Mouse (Mus musculus) ES-E14 (cell line): Measurements from ENCODE around the gene Col8a1. TPM values are rescaled to one million over a fixed set of nuclear protein-coding genes. Genes with fewer than 3 reads are reported as not detected.

ENCODE experiments used
- DNase-seq: peaks from one replicate; pipeline ENCODE4 v3.0.0-alpha.2; 2013; ENCODE audit warnings: low read depth, low spot score
- H3K27ac ChIP-seq: 2 replicates; pipeline ENCODE4 v1.5.1; 2012; ENCODE audit warnings: low read depth, mild to moderate bottlenecking, low read length, moderate library complexity, mixed read lengths; ENCODE audit not compliant: poor library complexity, insufficient read depth, severe bottlenecking
- H3K36me3 ChIP-seq: 2 replicates; pipeline ENCODE4 v1.6.1; 2012; ENCODE audit warnings: mild to moderate bottlenecking, low read length, moderate library complexity, mixed read lengths; ENCODE audit not compliant: control insufficient read depth, poor library complexity, insufficient read depth, severe bottlenecking
- H3K4me1 ChIP-seq, 2 experiments: fragments of 150-350 bp in 1 of 2; sonication (generic) in 1 of 2; 2 replicates each; pipeline ENCODE4 v1.6.1; 2012; ENCODE audit warnings: low read length in 2 of 2, mild to moderate bottlenecking in 1 of 2, mixed read lengths in 1 of 2; ENCODE audit not compliant: control insufficient read depth in 2 of 2, insufficient read depth in 2 of 2, poor library complexity in 1 of 2
- H3K4me3 ChIP-seq, 2 experiments: fragments of 150-350 bp in 1 of 2; sonication (generic) in 1 of 2; 2 replicates each; pipeline ENCODE4 v1.5.1; 2012; ENCODE audit warnings: low read length in 2 of 2, low read depth in 1 of 2, mild to moderate bottlenecking in 1 of 2, mixed read lengths in 1 of 2; ENCODE audit not compliant: insufficient read depth in 1 of 2, poor library complexity in 1 of 2, severe bottlenecking in 1 of 2
- H3K9ac ChIP-seq: 2 replicates; pipeline ENCODE4 v1.6.1; 2012; ENCODE audit warnings: low read depth, mild to moderate bottlenecking, low read length, mixed read lengths; ENCODE audit not compliant: poor library complexity, insufficient read depth, severe bottlenecking
- H3K9me3 ChIP-seq: fragments of 150-350 bp; sonication (generic); 2 replicates; pipeline ENCODE4 v1.6.1; 2012; ENCODE audit warnings: low read depth, mild to moderate bottlenecking, low read length; ENCODE audit not compliant: control insufficient read depth, insufficient read depth
- CHD2 ChIP-seq: IDR thresholded peaks from 2 replicates; pipeline ENCODE4 v1.6.1; 2014; ENCODE audit warnings: mild to moderate bottlenecking, low read depth, low read length, inconsistent platforms
- HCFC1 ChIP-seq: IDR thresholded peaks from 2 replicates; pipeline ENCODE4 v1.6.1; 2012; ENCODE audit warnings: low read length, inconsistent platforms, borderline replicate concordance; ENCODE audit not compliant: insufficient read depth
- MAFK ChIP-seq: IDR thresholded peaks from 2 replicates; pipeline ENCODE4 v1.6.1; 2014; ENCODE audit warnings: mild to moderate bottlenecking, low read depth, low read length, inconsistent platforms; ENCODE audit not compliant: insufficient read depth
- ZC3H11A ChIP-seq: IDR thresholded peaks from 2 replicates; pipeline ENCODE4 v1.6.1; 2012; ENCODE audit warnings: low read depth, mild to moderate bottlenecking, inconsistent platforms, low read length, borderline replicate concordance
- ZNF384 ChIP-seq: IDR thresholded peaks from 2 replicates; pipeline ENCODE4 v1.6.1; 2012; ENCODE audit warnings: low read depth, low read length, inconsistent platforms
- in situ Hi-C, 2 experiments: fragments of 600-800 bp; cut with MboI; formaldehyde crosslinking; loops; one replicate each; pipeline ENCODE4 v1.15.1; 2025; ENCODE audit warnings: low sequenced_read_pairs in 2 of 2, inconsistent platforms in 1 of 2; ENCODE audit not compliant: unreplicated experiment in 2 of 2
- total RNA-seq: library from RNA; depleted of rRNA; stranded (reverse); fragments of 300-350 nt; gene quantifications from 2 replicates; pipeline ENCODE4 v1.2.3, GENCODE M21; 2012

Col8a1 gene
- total RNA-seq, 1 experiment: 9.2 TPM

DNA sequence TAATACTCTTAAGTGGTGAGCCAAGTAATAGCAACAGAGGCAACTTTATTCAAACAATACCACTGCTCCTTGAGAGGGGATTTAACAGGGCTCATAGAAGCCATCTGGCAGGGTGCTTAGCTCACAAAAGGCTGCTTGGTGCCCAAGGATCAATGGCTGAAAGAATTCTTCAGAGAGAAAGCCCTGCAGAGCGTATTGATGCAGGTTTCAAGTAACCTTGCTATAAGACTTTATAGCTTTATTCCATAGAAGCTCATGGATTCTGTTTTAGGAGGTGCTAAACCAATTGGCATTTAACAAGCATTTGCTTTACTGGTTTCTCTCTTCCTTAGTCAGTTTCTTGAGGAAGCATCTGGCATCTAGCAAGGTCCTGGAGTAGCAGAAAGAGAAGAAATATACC is 59.8 kb downstream of the Col8a1 start:
- Histone ChIP-seq H3K4me3 (no peak overlapping the region), H3K9me3 (no peaks in the 10 kb centered on the region), H3K27ac (no peak overlapping the region), H3K9ac (no peak overlapping the region), H3K4me1 (no peaks in the 10 kb centered on the region), H3K36me3 (no peaks in the 10 kb centered on the region)
- TF ChIP-seq MAFK (no peak), CHD2 (no peak), HCFC1 (no peak), ZNF384 (no peak), ZC3H11A (no peak)
- no peak for DNase-seq
- in situ Hi-C loops: no loop called here

DNA sequence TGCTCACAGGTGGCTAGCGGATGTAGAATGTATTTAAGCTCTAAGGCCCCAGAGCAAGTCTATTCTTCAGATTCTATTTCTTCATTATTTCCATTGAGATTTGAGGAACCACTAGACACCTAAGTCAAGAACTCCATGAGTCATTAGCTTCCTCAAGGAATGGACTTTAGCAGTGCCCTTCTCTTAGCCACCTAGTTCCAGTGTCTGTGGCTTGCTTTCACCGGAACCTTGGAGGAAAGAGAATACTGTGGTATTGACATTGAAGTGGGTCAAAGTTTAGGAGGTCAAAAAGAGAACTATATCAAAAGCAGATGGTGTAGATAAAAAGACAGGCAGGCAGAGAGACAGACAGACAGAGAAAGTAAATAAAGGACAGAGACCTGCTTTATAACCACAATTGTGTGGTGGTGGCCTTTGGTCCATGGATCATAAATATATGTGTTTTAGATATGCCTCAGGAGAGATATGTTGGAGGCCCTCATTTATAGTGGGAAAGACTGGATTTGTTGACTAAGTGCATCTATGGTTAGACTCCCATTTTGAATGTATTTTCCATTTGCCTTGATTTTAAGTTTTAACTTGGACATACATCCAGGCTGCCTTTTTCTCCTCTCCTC is 60.5 kb downstream of the Col8a1 start:
- no peaks in the 10 kb centered on the region for H3K4me1 ChIP-seq
- no peak overlapping the region for H3K27ac ChIP-seq
- no peaks in the 10 kb centered on the region for H3K36me3 ChIP-seq
- in situ Hi-C loops: no loop called here
- no peak for DNase-seq
- H3K9ac ChIP-seq: no peak overlapping the region
- no peaks in the 10 kb centered on the region for H3K9me3 ChIP-seq
- TF ChIP-seq ZC3H11A (no peak), ZNF384 (no peak), HCFC1 (no peak), MAFK (no peak)
- no peak overlapping the region for H3K4me3 ChIP-seq

DNA sequence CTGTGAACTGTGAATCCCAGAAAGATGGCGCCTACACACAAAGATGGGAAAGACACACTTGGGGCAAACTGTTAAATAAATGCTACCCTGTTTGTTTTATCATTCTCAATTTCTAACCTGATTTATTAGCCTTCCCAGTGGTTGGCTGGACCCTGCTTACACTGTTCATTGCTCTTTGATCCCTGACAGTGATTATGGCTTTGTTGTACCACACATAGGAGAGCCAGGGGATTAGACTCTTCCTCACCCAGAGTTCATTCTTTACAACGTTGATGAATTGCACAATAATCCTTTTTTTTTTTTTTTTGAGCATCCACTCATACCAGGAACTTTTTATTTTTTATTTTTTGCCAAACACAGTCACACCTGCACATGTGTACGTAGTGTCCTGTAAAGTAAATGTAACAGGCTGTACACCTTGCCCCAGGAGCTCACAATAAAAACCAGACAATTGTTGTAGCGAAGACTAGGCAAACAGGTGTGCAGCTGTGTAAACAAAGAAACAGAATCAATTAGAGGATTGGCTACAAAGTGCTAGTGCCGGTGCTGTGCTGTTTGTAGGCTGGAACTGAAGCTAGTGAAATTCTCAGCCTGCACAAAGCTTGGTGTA is 68.6 kb downstream of the Col8a1 start:
- in situ Hi-C loops: no loop called here
- TF ChIP-seq MAFK: no peak
- no peak for TF ChIP-seq CHD2
- no peak for TF ChIP-seq ZC3H11A
- no peak for TF ChIP-seq ZNF384
- no peak for TF ChIP-seq HCFC1
- Histone ChIP-seq H3K9ac (no peak overlapping the region), H3K4me1 (no peaks in the 10 kb centered on the region), H3K4me3 (no peak overlapping the region), H3K9me3 (no peaks in the 10 kb centered on the region), H3K36me3 (no peaks in the 10 kb centered on the region), H3K27ac (no peak overlapping the region)
- no peak for DNase-seq

DNA sequence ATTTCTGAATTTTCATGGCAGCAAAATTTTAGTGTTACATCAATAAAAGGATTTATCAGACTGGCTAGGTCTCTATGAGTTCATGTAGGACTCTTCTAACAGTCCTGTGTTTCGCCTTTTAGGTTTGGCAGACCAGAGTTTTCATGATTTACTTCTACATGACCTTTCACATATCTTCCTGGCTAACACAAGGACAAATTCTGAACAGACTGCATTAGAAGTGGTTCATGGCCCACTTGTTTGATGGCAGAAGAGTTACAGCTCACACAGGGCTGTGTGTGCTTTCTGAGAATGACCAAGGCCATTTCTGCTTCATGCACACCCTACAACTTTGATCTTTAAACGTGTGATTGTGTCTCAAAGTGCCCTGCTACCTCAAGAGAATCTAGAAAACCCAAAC is 82.3 kb downstream of the Col8a1 start:
- Histone ChIP-seq H3K4me3 (no peak overlapping the region), H3K9ac (no peak overlapping the region), H3K9me3 (no peaks in the 10 kb centered on the region), H3K4me1 (no peaks in the 10 kb centered on the region), H3K36me3 (no peaks in the 10 kb centered on the region), H3K27ac (no peak overlapping the region)
- in situ Hi-C loops: no loop called here
- no peak for DNase-seq
- TF ChIP-seq HCFC1: no peak
- TF ChIP-seq MAFK: no peak
- no peak for TF ChIP-seq ZNF384
- no peak for TF ChIP-seq CHD2
- no peak for TF ChIP-seq ZC3H11A
